Mouse (Mus musculus) kidney, adult 11 months (tissue): ENCODE data around the gene Txndc8.

Experiments used
- DNase-seq: peaks from one replicate; pipeline ENCODE4 v3.0.0; 2022

The Txndc8 gene

DNA sequence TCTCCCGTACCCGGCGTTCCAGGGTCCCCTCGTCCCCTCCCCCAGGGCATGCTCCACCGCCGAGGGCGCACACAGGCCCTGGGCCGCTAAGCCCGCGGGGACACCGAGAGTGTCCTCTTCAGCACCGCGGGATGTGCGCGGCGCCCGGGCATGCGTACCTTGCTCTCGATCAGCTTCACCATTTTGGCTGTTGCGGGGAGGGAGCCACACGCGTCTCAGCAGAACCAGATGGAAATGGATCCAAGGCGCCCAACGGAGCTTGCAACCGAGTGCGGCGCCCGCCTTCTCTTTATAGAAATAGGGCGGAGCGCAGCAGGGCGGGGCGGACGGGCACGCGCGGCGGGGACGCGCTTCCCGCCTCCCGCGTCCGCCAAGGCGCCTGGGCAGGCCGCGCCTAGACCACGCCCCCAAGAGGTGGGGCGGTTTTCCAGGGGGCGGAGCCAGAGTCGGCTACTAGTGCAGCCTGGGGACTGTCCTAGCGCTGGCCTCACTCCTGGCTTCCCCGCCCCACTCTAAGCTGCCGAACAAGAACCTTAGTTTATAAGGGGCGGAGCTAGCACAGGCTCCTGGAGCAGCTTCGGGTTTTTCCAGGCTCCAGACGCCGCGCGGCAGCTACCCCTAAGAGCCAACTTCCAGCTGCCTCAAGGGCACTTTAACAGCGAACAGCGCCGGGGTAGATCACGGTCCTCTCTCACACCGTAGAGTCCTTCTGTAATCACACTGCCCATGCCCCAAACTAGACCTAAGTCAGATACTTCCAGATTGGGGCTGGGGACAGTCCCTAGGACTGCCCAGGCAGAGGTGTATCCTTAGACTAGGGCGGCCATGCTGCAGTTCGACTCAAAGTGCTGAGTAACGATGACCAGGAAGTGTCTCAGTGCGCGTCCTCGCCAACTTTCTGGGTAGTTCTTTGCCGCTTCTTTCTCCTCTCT, 52.6 kb downstream of the Txndc8 start, which contains the start of gene Txn1:
Txn1 (minus strand) TSS at position 383 of the 932 bp plus-strand sequence.
- peak; percentile 98 for DNase-seq

DNA sequence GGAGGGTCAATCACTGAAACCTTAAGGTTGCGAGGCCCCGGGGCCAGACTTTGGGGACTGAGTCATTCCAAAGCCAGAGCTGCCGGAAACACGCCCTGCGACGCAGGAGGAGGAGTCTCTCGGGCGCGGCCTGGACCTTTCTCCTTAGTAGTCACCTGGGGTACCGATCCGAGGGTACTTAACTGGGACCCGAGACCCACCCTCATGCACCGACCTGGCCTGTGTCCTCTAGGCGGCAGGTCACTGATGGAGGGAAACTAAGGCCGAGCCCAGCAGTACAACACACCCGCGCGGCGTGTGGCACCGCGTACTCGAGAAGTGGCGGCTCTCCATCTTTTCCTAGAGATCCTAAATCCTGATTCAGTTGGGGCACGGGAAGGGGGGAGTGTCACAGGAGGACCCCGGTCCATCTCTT, 53.4 kb downstream of the Txndc8 start:
- peak; percentile 78 for DNase-seq

DNA sequence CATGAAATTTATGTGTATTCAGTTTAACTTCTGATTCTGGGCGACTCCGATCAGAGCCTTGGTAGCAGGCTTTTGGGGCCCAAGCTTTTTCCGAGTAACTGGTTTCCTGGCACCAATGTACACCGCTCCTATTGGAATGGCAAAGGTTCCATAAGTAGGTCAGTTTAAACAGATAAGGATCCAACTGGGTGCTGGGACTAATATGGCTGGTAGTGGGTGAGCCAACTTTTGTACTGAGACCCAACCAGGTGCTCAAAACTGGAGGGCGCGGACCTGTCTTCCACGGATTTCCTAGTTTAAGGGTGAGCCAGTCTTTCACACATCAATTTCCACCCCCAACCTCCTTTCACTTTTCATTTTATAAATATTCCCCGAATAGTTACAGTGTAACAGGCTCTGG, 53.9 kb downstream of the Txndc8 start:
- peak; percentile 19 for DNase-seq

DNA sequence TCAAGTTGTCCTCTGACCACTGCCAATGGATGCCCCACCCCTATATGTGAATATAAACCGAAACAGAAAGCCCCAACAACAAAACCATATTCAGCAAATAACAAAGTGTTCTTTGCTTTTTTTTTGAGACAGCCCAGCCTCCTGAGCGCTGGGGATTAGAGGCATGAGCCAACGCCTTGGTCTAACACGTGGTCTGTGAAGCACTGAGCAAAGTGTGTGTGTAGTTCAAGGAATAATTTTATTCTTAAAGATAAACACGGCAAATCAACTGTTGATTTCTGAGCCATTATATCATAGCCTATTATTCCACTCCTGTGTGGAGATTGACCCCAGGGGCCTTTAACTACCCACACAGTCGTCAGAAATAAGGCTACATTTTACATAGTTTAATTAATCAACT, 54.3 kb downstream of the Txndc8 start:
- DNase-seq = no peak

DNA sequence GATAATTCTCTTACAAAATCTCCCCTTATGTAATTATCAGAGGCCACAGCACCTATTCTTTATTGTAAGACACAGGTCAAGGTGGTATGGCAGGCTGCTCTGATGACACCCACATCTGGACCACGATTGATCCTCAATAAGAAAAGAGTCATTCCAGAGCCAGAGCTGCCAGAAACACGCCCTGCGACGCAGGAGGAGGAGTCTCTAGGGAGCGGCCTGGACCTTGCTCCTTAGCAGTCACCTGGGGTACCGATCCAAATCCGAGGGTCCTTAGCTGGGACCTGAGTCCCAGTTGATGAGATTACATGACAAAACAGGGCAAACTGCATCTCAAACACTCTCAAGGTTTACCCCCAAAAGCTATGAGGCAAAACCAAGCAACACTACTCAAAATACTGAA, 55.1 kb downstream of the Txndc8 start:
- DNase-seq = peak; percentile 60

DNA sequence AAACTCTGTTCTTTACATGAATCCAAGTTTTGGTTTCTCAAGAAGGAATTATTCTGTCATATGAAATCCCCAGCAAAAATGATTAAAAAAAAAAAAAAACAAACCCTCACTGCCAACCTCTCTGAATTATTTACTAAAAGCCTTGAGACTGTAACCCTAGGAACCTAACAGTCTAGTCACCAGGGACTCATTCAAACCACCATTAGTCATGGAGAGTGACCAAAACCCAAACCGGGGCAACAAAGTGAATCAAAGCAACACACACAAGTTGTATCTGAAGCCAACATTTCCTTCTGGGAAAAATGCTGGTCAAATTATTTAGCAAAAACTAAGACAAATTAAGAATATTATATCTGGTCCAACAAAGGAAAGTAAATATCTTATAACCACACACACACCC, 56.0 kb downstream of the Txndc8 start:
- DNase-seq = no peak

DNA sequence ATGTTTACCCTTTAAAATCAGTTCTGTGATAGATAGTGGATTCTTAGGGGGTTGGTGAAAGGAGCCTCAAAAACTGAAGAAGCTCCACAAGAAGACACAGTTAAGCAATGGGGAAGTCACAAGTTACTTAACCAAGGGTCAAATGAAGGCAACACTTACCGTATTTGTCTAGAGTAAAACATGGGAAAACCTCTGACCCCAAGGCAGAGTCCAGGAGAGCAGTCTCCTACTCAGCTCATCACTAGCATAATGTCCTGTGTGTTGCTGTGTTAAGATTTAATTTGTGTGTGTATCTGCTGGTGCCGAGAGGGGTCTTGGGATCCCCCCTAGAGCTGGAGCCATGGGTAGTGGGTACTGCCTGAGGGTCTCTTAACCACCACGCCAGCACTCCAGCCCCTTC, 56.5 kb downstream of the Txndc8 start:
- peak; percentile 52 for DNase-seq

DNA sequence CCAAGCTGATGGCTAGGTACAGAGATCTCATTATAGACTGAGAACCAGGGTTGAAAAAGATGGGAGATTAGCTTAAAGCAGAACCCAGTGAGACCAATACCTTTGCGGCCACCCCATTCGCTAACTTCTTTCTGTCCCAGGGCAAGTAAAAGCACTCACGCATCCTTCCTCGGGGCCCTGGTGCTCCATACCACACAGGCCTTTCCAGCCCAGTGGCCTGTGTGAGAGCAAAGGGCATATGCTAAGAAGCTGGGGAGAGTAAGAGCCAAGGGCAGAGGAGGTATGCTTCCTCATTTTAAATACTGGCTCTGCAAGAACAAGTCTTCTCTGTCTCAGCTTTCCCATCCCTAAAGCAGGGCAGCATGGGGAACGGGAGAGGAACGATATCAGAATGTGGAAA, 59.1 kb downstream of the Txndc8 start:
- peak; percentile 78 for DNase-seq

DNA sequence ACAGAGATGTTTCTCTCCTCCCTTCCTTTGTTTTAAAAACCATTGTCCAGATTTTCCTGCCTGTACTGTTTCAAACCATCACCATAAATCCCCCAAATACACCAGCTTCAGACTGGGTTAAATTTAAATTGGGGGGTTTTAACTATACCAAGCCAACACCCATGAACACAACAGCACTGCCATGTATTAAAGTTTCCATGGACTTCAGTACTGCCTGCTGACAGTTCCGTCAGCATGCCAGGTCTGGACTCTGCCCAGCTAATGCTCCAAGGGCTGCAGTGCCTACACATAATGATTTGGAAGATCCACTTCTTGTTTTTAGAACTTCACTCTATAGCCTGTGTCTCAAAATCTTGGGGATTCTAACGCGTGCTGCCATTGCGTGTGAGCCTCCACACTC, 61.4 kb downstream of the Txndc8 start:
- DNase-seq = no peak

DNA sequence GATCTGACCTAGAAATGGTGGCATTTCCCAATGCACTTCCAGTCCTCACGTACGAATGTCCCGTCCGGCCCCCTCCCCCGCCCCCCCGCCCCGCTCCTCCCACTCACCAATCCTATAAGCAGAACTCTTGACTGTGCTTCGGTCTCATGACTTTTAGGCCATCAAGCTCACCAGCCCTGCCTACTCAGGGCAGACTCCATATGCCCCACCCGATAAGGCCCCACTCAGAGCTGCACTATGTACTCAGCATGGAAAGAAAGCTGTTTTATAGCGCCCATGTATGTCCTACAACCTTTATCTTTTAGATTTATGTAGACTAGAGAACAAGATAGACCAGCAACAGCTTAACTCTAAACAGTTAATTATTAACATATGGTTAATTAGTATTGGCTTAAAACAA, 61.9 kb downstream of the Txndc8 start:
- DNase-seq = no peak

DNA sequence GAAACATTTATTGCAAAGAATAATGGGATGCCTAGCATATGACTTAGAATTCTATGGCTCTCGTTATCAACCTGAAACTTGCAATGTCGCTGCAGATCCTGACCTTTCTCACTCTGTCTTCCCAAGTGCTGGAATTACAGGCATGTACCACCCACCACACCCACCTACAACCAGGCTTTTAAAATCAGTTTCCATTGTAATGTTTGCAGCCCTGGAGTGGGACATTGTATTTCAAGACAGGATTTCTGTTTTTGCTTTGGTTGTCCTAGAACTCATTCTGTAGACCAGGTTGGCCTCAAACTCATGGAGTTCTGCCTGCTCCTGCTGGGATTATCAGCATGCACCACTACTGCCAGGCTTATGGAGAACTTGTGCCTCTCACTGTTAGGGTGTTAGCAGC, 66.0 kb downstream of the Txndc8 start:
- DNase-seq = no peak

DNA sequence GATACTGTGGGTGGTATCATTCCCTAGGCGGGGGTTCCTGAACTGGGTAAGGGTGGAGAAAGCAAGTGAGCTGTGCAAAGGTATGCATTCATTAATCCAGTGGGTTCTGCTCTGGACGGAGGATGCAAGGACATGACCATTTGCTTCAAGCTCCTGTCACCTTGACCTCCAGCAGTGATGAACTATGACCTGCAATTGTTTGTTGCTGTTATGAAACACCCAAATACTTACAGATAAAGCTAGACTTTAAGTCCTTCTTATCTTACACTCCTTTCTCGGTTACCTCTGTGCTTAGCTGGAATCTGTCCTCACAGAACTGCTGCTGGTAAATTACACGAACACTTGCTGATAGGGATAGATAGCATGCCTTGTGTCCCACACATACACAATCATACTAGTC, 68.3 kb downstream of the Txndc8 start:
- DNase-seq = no peak

DNA sequence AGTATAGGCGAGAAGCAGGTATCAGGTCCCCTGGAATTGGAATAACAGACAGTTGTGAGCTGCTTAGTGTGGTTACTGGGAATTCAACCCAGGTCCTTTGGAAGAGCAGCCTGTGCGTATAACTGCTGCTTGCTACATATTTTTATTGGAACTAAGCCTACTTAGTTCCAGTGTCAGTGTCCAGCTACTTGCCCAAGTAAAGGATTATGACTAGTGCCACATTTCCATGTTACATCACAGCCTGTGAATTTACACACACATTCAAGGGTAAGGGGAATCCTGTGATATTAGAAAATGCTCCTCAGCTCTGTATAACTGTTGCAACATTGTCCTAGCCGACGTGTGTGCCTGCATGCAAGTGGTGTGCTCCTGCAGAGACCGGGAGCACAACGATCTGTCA, 71.6 kb downstream of the Txndc8 start:
- DNase-seq = no peak

DNA sequence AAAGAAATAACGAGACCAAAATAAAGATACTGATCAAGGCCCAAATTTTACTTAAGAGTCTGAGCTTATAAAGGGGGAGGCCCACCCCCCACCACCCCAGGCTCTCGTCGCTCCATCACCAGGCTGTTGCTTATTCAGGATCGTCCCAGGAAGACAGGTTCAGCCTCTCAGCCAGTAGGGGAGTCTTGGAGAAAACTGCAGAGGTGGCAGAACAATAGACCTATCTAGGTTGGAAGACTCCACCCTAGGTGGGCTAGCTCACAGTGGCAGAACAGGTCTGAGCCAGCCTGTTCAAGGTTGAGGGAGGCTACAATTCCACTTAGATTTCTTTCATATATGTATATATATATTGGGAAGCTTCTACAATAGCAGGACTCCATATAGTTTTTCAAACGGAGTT, 74.7 kb downstream of the Txndc8 start:
- no peak for DNase-seq
